In the genomic region with DNA sequence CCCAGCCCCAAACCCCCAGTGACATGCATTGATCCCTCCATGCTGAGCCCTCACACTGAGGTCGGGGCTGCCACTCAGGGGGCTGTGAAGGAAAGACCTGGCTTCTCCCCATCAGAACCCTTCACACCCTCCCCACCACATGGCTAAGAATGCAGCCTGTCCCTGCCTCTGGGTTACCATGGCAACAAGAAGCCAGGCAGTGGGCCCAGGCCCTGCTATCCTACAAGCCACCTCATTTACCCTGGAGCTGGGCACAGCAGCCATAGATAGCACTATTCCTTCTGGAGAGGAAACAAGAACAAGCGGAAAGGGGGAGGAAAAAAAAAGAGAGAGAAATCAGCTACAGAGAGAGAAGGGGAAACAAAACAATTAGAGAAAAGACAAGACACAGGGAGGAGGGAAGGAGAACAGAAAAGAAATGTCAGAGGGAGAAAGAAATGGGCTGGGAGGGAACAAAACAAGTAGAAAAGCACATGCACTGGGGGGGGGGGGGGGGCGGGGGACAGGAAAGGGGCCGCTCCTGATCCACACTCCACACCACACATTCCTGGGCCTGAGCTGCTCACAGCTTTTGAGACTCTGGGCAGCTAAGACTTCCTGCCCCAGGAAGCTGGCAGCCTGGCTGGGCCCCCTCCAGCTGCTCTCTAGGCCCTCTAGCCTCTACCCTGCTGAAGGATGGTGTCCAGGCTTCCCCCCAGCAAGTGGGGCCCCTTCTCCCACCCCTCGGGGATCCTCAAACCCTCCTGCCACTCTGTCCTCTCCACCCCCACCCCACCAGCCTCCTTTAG, we compare ENCODE assay signal across 9 mouse cellular contexts. TPM values are rescaled to one million over a fixed set of nuclear protein-coding genes. Genes with fewer than 3 reads are reported as not detected.
DNase-seq lines count a peak whose midpoint lies in the region; ATAC-seq lines count a peak whose summit lies in the region.
"Had no signal": no experiment of that assay in that cellular context is flagged by ENCODE, and none has a peak within 500 bp of the region (broad histone marks: within the 10 kb centered on the region; RNA-seq: fewer than 3 reads in every experiment).

No protein-coding gene starts in this region.

- no peak overlapping the region for H3K4me3 ChIP-seq in kidney, embryonic 16.5 days (ENCODE audit: low read length)
- H3K4me3 ChIP-seq in liver, embryonic 13.5 days (replicated peaks) = no peak overlapping the region
- H3K4me3 ChIP-seq: myocyte had no signal

- no peaks in the 10 kb centered on the region for H3K36me3 ChIP-seq in kidney, embryonic 16.5 days (ENCODE audit: insufficient read depth, low read length)
- H3K36me3 ChIP-seq in liver, embryonic 13.5 days = no peaks in the 10 kb centered on the region

- H3K9me3 ChIP-seq in kidney, embryonic 16.5 days (ENCODE audit: low read length) = no peaks in the 10 kb centered on the region
- no peaks in the 10 kb centered on the region for H3K9me3 ChIP-seq in liver, embryonic 13.5 days (replicated peaks)

- 20% methylated on average over 4 of the region's 5 CpGs for WGBS in kidney, embryonic 16.5 days
- WGBS in liver, embryonic 13.5 days (ENCODE audit: insufficient replicate concordance) = 24% methylated on average over 5 of the region's 5 CpGs

- ATAC-seq in kidney, embryonic 16.5 days (ENCODE audit: low FRiP score, low TSS enrichment) = peak; percentile 82
- ATAC-seq in common myeloid progenitor, adult 5-6 weeks (replicated peaks; ENCODE audit: low read depth, poor library complexity, severe bottlenecking) = peak; percentile 59
- peak; percentile 48 for ATAC-seq in liver, embryonic 13.5 days (ENCODE audit: low read depth)

- no peaks in the 10 kb centered on the region for H3K27me3 ChIP-seq in kidney, embryonic 16.5 days (ENCODE audit: insufficient read depth, low read length)
- H3K27me3 ChIP-seq in liver, embryonic 13.5 days = no peaks in the 10 kb centered on the region

- peak overlapping the region; percentile 89 for H3K27ac ChIP-seq in kidney, embryonic 16.5 days (ENCODE audit: low read length)
- peak overlapping the region; percentile 48 for H3K27ac ChIP-seq in liver, embryonic 13.5 days

- H3K4me1 ChIP-seq in kidney, embryonic 16.5 days (ENCODE audit: insufficient read depth, low read length) = peaks cover 53% of the 10 kb centered on the region
- peaks cover 60% of the 10 kb centered on the region for H3K4me1 ChIP-seq in liver, embryonic 13.5 days (replicated peaks)

- 0 out of 2 replicates have a peak overlapping the region, but pooled peaks have one; percentile 2 for H3K4me2 ChIP-seq in kidney, embryonic 16.5 days (replicated peaks; ENCODE audit: low read depth, low read length)
- no peak overlapping the region for H3K4me2 ChIP-seq in liver, embryonic 13.5 days

- no peak for DNase-seq in kidney, adult 8-10 months
- peak; percentile 29 to 46 for DNase-seq in heart, adult 9 months (ENCODE audit: low spot score in 2 of 2)
- peak; percentile 77 for DNase-seq in layer of hippocampus, adult 11-12 months (ENCODE audit: low spot score)
- DNase-seq in liver, embryonic 13.5 days = no peak
- DNase-seq in retina, embryonic 14.5 days (ENCODE audit: low spot score) = peak; percentile 78
- DNase-seq in adrenal gland, adult 18-20 months (ENCODE audit: low spot score in 2 of 2) = no peak

- peak overlapping the region; percentile 51; the same call in 1 of the 2 replicates for H3K9ac ChIP-seq in kidney, embryonic 16.5 days (replicated peaks; ENCODE audit: low read length)
- no peak overlapping the region for H3K9ac ChIP-seq in liver, embryonic 13.5 days

RNA-seq across cellular contexts. Expression of gene Acot11, which starts 18.9 kb away (rescaled TPM):
- 2.8 and 2.9 TPM in 2 replicates for polyA plus RNA-seq in kidney, embryonic 16.5 days (2015; fragmentation: Nextera tagmentation; extraction: Ambion mirVana)
- total RNA-seq in common myeloid progenitor, adult 5-6 weeks (2017) = 2.0 and 3.4 TPM in 2 replicates
- 5.0 TPM in 2 replicates for polyA plus RNA-seq in liver, embryonic 13.5 days (2015; fragmentation: Nextera tagmentation; extraction: Ambion mirVana)
- 100 to 1,000 TPM in 1 of 2 experiments, 10 to 100 TPM in 1; 99.8 to 239 TPM for total RNA-seq in adrenal gland, adult 18-20 months (2021)

RNA-seq across cellular contexts. Expression of gene Fam151a, which starts 52.3 kb away (rescaled TPM):
- 6.8 and 8.1 TPM in 2 replicates for polyA plus RNA-seq in kidney, embryonic 16.5 days (2015; fragmentation: Nextera tagmentation; extraction: Ambion mirVana)
- not detected in 2 replicates for total RNA-seq in common myeloid progenitor, adult 5-6 weeks (2017)
- 0.09 TPM in 1 of 2 replicates, not detected in the other for polyA plus RNA-seq in liver, embryonic 13.5 days (2015; fragmentation: Nextera tagmentation; extraction: Ambion mirVana)
- under 1 TPM; 0.20 to 0.26 TPM for total RNA-seq in adrenal gland, adult 18-20 months (2021)
- polyA plus RNA-seq: myocyte had no signal

RNA-seq across cellular contexts. Expression of gene Mroh7, which starts 55.2 kb away (rescaled TPM):
- polyA plus RNA-seq in kidney, embryonic 16.5 days (2015; fragmentation: Nextera tagmentation; extraction: Ambion mirVana) = 0.74 and 1.8 TPM in 2 replicates
- not detected in 2 replicates for total RNA-seq in common myeloid progenitor, adult 5-6 weeks (2017)
- 0.06 and 0.15 TPM in 2 replicates for polyA plus RNA-seq in liver, embryonic 13.5 days (2015; fragmentation: Nextera tagmentation; extraction: Ambion mirVana)
- total RNA-seq in adrenal gland, adult 18-20 months (2021) = 1 to 10 TPM; 1.5 to 1.7 TPM
- polyA plus RNA-seq: myocyte had no signal

Comparison
In these comparisons a context has a peak if more than half of its experiments do, and no peak if none do; other contexts are left out.
1. DNase-seq: peak in heart, adult 9 months (2 of 2), layer of hippocampus, adult 11-12 months (single experiment) and retina, embryonic 14.5 days (single experiment); none in kidney, adult 8-10 months (0 of 2), liver, embryonic 13.5 days (single experiment) and adrenal gland, adult 18-20 months (0 of 2).
2. RNA of gene Acot11, which starts 18.9 kb away (total RNA-seq): 99.8 to 239 TPM in adrenal gland, adult 18-20 months; 2.0 to 3.4 TPM in common myeloid progenitor, adult 5-6 weeks; every median in the first group is over 10 times any median in the second.
3. Peak in every context shown above with its lines, with median percentiles within 50 percentile points of each other: ATAC-seq.